21 mouse cellular contexts compared by ENCODE assay signal in the genomic region with DNA sequence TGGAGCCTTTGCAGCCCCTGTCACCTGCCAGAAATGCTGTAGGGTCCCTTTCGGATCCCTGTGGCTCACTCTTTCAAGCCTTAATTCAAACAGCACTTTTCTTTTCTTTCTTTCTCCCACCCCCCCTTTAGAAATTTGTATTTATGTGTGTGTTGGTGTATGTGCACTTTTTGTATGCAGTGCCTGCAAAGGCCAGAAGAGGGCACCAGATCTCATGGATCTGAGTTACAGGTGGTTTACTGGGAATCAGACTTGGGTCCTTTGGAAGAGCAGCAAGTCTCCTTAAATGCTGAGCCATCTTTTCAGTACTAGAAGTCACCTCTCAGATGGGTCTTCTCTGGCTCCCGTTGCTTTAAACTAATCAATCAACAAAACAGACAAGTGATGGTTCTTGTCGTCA. TPM values are rescaled to one million over a fixed set of nuclear protein-coding genes. Genes with fewer than 3 reads are reported as not detected.
DNase-seq lines count a peak whose midpoint lies in the region; ATAC-seq and TF ChIP-seq lines count a peak whose summit lies in the region.
"Had no signal": no experiment of that assay in that cellular context is flagged by ENCODE, and none has a peak within 500 bp of the region (broad histone marks: within the 10 kb centered on the region; RNA-seq: fewer than 3 reads in every experiment).

No protein-coding gene starts in this region.

- TF ChIP-seq EP300 in stomach, postnatal 0 days (optimal IDR thresholded peaks at IDR 0.05) = no peak

- no peak for ATAC-seq in CD4-positive, CD25-positive, alpha-beta regulatory T cell, adult 4 months
- no peak for ATAC-seq in kidney, postnatal 0 days (replicated peaks; ENCODE audit: low FRiP score, low read depth)
- no peak for ATAC-seq in stomach, postnatal 0 days (ENCODE audit: low FRiP score, low TSS enrichment)

- no peaks in the 10 kb centered on the region for H3K4me1 ChIP-seq in kidney, postnatal 0 days (replicated peaks; ENCODE audit: insufficient read depth, low read length)
- H3K4me1 ChIP-seq in stomach, postnatal 0 days (replicated peaks; ENCODE audit: control insufficient read depth, insufficient read depth) = no peaks in the 10 kb centered on the region
- H3K4me1 ChIP-seq: embryonic facial prominence, embryonic 15.5 days; liver, embryonic 13.5 days had no signal

- peaks cover 13% of the 10 kb centered on the region; the same call in 1 of the 2 replicates for H3K27me3 ChIP-seq in kidney, postnatal 0 days (ENCODE audit: insufficient read depth, low read length)
- H3K27me3 ChIP-seq in stomach, postnatal 0 days (ENCODE audit: control insufficient read depth, insufficient read depth, low read length) = peaks cover 6% of the 10 kb centered on the region; the same call in 1 of the 2 replicates

- no peak overlapping the region for H3K9ac ChIP-seq in kidney, postnatal 0 days (ENCODE audit: low read depth, low read length)
- H3K9ac ChIP-seq in stomach, postnatal 0 days (ENCODE audit: low read length) = no peak overlapping the region
- H3K9ac ChIP-seq: embryonic facial prominence, embryonic 15.5 days; hindbrain, embryonic 14.5 days; liver, embryonic 13.5 days; neural tube, embryonic 12.5 days had no signal

- H3K27ac ChIP-seq in kidney, postnatal 0 days = no peak overlapping the region
- no peak overlapping the region for H3K27ac ChIP-seq in stomach, postnatal 0 days (replicated peaks)
- H3K27ac ChIP-seq: embryonic facial prominence, embryonic 15.5 days; forebrain, embryonic 10.5 days; hindbrain, embryonic 14.5 days; liver, embryonic 13.5 days; neural tube, embryonic 12.5 days had no signal

- no peak overlapping the region for H3K4me2 ChIP-seq in kidney, postnatal 0 days (ENCODE audit: low read length)
- H3K4me2 ChIP-seq in stomach, postnatal 0 days (replicated peaks; ENCODE audit: low read depth) = no peak overlapping the region
- H3K4me2 ChIP-seq: embryonic facial prominence, embryonic 15.5 days; hindbrain, embryonic 14.5 days; liver, embryonic 13.5 days; neural tube, embryonic 12.5 days had no signal

- no peak overlapping the region for H3K4me3 ChIP-seq in kidney, postnatal 0 days (replicated peaks; ENCODE audit: low read depth, low read length)
- no peak overlapping the region for H3K4me3 ChIP-seq in stomach, postnatal 0 days (ENCODE audit: low read depth, low read length)
- H3K4me3 ChIP-seq: embryonic facial prominence, embryonic 15.5 days; forebrain, embryonic 10.5 days; liver, embryonic 13.5 days; neural tube, embryonic 12.5 days had no signal

- H3K36me3 ChIP-seq in kidney, postnatal 0 days (ENCODE audit: insufficient read depth, low read length) = no peaks in the 10 kb centered on the region
- no peaks in the 10 kb centered on the region for H3K36me3 ChIP-seq in stomach, postnatal 0 days (ENCODE audit: control insufficient read depth, insufficient read depth, low read length)
- H3K36me3 ChIP-seq: embryonic facial prominence, embryonic 15.5 days; forebrain, embryonic 10.5 days; liver, embryonic 13.5 days; neural tube, embryonic 12.5 days had no signal

- DNase-seq in CD4-positive, CD25-positive, alpha-beta regulatory T cell, adult 2 months (ENCODE audit: low read depth, low spot score) = peak; percentile 22
- no peak for DNase-seq in kidney, postnatal 0 days (ENCODE audit: low spot score)
- DNase-seq in kidney, postnatal 14 days = no peak
- DNase-seq in thymus, postnatal 4 days = peak; percentile 34
- no peak for DNase-seq in thymus, postnatal 36 days
- DNase-seq in stomach, postnatal 0 days (ENCODE audit: low spot score) = no peak
- DNase-seq in B cell, adult 2 months = no peak
- DNase-seq: adrenal gland, postnatal 14 days; cerebellum, adult 9-10 months; embryo, embryonic 11 days; gastrocnemius, postnatal 25 days; kidney, adult 2 months; kidney, postnatal 4 days; layer of hippocampus, postnatal 36 days; left cerebral cortex, postnatal 4 days; liver, embryonic 13.5 days had no signal

- H3K9me3 ChIP-seq in kidney, postnatal 0 days (replicated peaks; ENCODE audit: low read length) = no peaks in the 10 kb centered on the region
- H3K9me3 ChIP-seq in stomach, postnatal 0 days (ENCODE audit: control insufficient read depth, low read length) = no peaks in the 10 kb centered on the region; the same call in 1 of the 2 replicates
- H3K9me3 ChIP-seq: embryonic facial prominence, embryonic 15.5 days; liver, embryonic 13.5 days had no signal

- 92% methylated on average over 3 of the region's 3 CpGs for WGBS in kidney, postnatal 0 days
- WGBS in stomach, postnatal 0 days = 89% methylated on average over 3 of the region's 3 CpGs

- TF ChIP-seq CTCF in kidney, postnatal 0 days (IDR thresholded peaks at IDR 0.05; ENCODE audit: low read depth) = peak; percentile 36
- peak; percentile 40 for TF ChIP-seq CTCF in stomach, postnatal 0 days (IDR thresholded peaks at IDR 0.05; ENCODE audit: low read depth)

RNA-seq across cellular contexts. Expression of gene Cabp7, which starts 7.5 kb away (rescaled TPM):
- under 1 TPM in 1 of 2 experiments, not detected in 1; 0.24 TPM for polyA plus RNA-seq in CD4-positive, CD25-positive, alpha-beta regulatory T cell, adult 4 months (2017; shearing (Covaris generic))
- 0.08 and 0.09 TPM in 2 replicates for polyA plus RNA-seq in kidney, postnatal 0 days (2015; fragmentation: Nextera tagmentation; extraction: Ambion mirVana)
- polyA plus RNA-seq in stomach, postnatal 0 days (2015; fragmentation: Nextera tagmentation; extraction: Ambion mirVana) = 0.12 and 0.13 TPM in 2 replicates
- polyA plus RNA-seq: kidney, adult 2 months; liver, embryonic 13.5 days had no signal

RNA-seq across cellular contexts. Expression of gene Zmat5, which starts 49.6 kb away (rescaled TPM):
- polyA plus RNA-seq in CD4-positive, CD25-positive, alpha-beta regulatory T cell, adult 4 months (2017; shearing (Covaris generic)) = 100 to 1,000 TPM; 133 to 152 TPM
- 76.3 and 81.7 TPM in 2 replicates for polyA plus RNA-seq in kidney, postnatal 0 days (2015; fragmentation: Nextera tagmentation; extraction: Ambion mirVana)
- polyA plus RNA-seq in stomach, postnatal 0 days (2015; fragmentation: Nextera tagmentation; extraction: Ambion mirVana) = 57.4 and 63.5 TPM in 2 replicates

RNA-seq across cellular contexts. Expression of gene Uqcr10, which starts 49.9 kb away (rescaled TPM):
- 100 to 1,000 TPM; 400 to 440 TPM for polyA plus RNA-seq in CD4-positive, CD25-positive, alpha-beta regulatory T cell, adult 4 months (2017; shearing (Covaris generic))
- 1,603 and 1,802 TPM in 2 replicates for polyA plus RNA-seq in kidney, postnatal 0 days (2015; fragmentation: Nextera tagmentation; extraction: Ambion mirVana)
- 1,477 and 1,517 TPM in 2 replicates for polyA plus RNA-seq in stomach, postnatal 0 days (2015; fragmentation: Nextera tagmentation; extraction: Ambion mirVana)

Comparison
In these comparisons a context has a peak if more than half of its experiments do, and no peak if none do; other contexts are left out.
1. DNase-seq: peak in CD4-positive, CD25-positive, alpha-beta regulatory T cell, adult 2 months (single experiment) and thymus, postnatal 4 days (single experiment); none in kidney, postnatal 0 days (single experiment), kidney, postnatal 14 days (single experiment), thymus, postnatal 36 days (0 of 2), stomach, postnatal 0 days (single experiment) and B cell, adult 2 months (0 of 2).